Mouse (Mus musculus): Measurements from ENCODE around the gene Abcd3.

Gene Abcd3

DNA sequence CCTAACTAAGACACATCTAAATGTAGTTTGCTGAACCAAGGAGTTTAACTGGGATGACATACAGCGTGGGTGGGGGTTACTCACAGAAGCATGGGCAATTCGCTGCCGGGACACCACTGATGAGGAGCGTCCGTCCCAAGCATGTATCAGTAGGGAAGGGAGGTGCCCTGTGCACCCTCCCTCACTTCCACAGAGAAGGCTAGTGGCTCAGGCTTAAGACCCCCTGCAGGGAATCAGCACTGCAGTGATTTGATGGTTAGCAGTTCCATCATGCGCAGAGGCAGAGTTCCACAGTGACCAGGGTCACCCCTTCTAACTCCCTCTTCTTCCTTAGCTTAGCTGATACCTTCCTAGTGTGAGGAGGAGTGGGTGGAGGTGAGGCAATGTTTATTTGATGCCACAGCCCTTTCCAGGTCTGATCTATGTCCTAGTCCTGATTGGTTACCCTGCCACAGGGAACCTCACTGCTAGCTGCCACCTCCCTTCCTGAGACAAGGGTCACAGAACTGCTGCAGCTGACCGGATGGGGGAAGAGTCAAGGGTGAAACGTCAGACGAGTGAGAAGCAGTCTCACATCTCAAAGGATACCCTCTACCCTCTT is 76.3 kb downstream of the Abcd3 start:
- DNase-seq (ENCODE audit: inconsistent ontology term), result no peak

DNA sequence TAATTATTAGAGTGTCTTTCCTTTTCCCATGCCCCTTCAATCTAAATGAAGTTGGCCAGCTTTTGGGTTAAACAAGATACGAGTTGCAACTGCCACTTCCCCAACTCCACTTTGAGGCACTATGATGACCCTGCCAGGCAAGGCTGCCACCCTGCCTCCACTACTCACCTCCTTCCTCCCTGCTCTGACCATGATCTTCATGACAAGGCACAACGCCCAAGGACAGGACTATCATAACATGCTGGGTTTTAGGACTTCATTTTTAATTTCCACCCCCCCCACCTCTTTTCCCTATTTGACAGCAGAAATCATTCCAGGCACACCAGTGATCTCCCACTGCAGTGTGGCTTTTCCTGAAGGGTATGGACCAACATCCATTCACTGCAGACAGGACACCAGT is 77.2 kb downstream of the Abcd3 start:
- DNase-seq (ENCODE audit: inconsistent ontology term), result no peak

DNA sequence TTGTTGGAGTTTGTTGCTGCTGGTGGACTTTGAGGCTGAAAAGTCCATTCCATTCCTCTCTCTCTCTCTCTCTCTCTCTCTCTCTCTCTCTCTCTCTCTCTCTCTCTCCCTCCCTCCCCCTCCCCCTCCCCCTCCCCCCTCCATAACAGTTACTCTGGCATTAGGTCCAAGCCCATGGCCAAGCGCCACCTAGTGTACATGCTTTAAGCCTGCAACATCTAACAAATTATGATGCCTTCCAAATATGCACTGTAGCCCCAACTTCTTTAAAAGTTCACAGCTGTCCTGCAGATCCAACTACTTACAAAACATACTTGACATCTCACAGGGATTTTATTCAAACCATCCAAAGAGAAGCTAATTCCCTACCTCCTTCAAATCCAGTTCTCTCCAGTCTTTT is 77.6 kb downstream of the Abcd3 start:
- no peak for DNase-seq (ENCODE audit: inconsistent ontology term)

DNA sequence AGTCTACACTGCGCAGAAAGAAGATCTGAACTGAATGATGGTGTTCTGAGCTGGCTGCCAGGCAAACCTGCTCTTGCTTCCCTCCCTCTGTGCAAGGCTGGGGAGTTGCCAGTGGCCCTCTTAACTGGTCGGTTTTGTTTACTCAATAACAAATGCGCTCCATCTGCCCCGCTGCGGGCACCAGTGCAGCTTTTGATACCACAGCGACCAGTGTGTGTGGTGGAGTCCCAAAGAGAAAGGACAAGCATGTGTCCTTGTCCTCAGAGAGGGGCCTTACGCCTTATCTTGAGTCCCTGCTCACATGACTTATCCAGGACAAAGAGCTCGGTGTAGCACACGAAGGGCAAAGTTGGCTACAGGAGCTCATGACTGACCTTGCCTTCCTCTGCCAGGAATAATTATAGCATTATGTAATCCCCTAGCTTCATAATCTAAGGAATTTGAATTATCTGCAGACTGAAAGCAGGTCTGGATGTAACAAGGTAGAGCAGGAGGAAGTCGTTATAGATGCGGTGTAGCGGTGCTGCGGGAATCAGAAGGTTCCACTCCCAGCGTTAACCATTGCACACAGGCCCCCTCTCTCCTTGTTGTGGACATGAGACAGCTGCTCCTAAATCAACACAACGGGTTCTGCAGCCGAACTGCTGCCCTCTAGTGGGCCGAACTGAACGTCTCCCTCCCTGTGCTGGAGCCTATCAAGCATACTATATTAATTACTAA is 78.9 kb downstream of the Abcd3 start:
- peak; percentile 95 for DNase-seq (ENCODE audit: inconsistent ontology term)

DNA sequence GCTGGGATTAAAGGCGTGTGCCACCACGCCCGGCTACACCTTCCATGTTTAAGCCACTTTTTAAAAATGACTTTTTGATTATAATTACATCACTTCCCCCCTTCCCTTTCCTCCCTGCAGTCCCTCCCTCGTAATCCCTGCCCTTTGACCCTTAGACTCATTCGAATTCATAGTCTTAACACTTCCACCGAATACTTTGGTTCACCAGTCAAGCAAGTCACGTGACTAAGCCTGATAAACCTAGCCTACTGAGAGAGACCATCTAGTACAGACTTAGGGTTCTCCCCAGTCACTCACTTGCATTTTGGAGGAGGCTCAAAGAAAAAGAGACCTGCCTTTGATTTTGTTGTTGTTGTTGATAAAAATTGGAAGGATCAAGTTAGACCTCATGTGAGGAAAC is 79.6 kb downstream of the Abcd3 start:
- no peak for DNase-seq (ENCODE audit: inconsistent ontology term)

DNA sequence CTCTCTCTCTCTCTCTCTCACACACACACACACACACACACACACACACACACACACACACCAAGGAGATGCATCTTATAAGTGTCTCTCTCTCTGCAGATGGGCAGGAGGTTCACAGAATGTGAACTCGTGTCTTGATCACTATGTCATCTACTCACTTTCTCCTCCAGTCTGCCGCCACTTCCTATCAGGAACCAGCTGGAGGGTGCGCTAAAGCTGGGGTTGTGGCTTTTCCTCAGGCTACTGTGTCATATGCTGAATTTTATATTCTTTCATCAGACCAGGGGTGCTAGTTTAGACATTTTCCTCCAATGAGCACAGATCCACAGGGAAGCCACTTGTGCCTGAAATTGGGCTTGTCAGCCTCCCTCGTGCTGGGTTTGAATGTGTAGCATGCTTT is 85.4 kb downstream of the Abcd3 start:
- DNase-seq (ENCODE audit: inconsistent ontology term), result no peak

DNA sequence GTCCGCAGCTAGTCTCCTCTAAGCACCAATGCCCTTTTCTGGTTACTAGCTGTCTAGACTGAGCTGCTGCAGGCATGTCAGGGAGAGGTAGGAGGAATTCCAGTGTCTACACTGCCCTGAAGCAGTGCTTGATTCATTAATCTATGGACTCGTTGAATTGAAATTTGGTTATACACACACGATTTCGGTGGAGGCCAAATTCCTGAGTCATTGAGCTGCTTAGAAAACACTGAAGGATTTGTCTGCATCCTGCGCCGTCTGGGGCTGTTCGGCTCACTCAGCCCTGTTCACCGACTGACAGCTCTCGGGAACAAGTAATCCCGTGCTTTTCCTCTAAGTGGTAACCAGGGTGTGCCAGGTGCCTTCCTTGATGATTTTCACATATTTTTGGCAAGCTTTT is 89.5 kb downstream of the Abcd3 start:
- DNase-seq (ENCODE audit: inconsistent ontology term), result peak; percentile 73

DNA sequence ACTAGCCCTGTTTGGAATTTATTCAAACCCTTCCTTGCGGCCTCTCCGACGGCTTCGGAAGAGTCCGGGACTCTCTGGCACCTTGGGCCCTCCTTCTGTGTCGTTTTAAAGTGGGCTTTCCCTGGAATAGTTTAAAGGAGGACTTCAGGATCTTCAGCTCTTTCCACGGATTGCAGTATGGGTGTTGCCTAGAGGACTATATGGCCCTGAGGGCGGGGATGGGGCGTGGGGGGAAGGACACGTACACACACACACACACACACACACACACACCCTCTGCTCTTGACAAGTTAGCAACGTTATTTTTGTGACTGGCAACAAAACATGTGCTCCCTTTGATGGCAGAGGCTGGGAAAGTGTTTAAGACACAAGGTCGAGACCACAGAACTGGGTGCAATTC is 90.5 kb downstream of the Abcd3 start:
- no peak for DNase-seq (ENCODE audit: inconsistent ontology term)

DNA sequence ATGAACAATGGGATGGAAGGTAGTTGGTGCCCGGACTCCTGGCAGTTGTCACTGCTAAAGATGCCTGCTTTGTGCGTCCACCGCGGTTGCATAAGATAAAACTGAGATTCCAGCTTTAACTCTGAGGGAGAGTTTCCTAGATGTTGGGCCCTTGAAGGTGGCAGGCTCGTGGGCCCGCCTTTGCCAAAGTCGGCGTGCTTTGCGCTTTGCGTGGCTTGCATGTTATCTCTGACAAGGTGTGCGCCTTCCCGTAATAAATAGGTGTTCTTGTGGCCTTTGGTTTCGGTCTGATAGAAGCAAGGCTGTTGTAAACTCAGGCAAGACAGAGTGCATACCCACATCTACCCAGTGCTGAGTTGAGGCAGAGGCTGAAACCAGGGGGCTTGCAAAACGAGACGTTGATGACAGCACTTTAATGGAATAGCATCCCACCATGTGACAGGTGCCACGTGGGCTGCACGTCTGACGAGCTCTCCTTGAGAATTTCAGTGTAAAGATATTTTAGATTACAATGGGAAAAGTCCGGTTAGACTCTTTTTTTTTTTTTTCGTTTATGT is 91.1 kb downstream of the Abcd3 start:
- DNase-seq (ENCODE audit: inconsistent ontology term), result no peak

DNA sequence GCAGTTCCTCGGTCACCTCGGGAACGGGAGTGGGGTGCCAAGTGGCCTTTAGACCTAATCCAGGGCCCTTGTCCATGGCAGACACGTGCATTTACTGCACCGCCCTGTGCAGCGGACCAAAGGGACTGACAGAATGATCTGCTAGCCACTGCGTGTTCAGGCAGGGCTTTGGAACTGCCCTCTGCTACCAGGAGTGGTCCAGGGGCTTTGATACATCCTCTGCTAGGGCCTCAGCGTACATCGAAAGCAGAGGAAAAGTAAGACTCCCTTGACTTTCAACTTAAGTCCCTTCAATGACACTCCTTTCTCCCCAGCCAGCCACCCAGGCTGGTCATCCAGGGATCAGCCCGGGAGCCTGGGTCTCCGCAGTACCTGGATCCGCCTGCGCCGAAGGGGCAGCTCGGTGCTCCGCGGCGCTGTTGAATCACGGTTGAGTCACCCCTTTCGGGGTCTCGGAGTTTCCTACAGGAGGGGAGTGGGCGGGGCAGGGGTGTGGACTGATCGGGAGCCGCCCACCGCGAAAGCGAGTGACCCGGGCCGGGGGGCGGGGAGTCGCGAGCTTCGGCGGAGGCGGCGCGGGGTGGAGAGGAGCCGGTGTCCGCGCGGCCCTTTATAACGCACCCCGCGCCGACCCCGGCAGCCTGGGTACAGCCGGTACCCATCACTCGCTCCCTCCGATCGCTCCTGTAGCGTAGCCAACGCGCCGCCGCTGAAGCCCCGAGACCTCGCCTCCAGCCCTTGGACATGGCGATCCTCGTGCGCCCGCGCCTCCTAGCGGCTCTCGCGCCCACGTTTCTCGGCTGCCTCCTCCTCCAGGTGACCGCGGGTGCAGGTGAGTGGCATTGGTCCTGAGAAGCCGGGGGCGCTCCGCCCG is 91.9 kb downstream of the Abcd3 start, which contains the start of gene F3:
Gene F3, plus strand, starts transcription at position 567 of the 874 bp plus-strand sequence.
- peak; percentile 94 for DNase-seq (ENCODE audit: inconsistent ontology term)

DNA sequence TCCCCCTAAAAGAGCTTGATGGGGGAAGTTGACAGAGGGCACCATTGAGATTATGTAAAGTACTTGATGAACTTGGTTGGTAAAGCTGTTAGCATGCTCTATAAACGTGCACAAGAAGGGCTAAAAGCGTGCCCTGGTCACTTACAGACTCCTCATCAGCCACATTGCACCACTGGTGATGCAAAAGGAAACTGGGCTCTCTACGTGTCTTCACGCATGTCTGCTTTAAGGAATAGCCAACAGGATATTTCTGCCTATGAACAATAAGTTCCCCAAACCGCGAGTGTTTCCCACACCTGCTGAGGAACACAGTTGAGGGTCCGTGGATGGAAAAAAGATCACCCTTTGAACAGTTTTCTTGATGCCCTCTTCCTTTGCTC is 93.4 kb downstream of the Abcd3 start:
- no peak for DNase-seq (ENCODE audit: inconsistent ontology term)

DNA sequence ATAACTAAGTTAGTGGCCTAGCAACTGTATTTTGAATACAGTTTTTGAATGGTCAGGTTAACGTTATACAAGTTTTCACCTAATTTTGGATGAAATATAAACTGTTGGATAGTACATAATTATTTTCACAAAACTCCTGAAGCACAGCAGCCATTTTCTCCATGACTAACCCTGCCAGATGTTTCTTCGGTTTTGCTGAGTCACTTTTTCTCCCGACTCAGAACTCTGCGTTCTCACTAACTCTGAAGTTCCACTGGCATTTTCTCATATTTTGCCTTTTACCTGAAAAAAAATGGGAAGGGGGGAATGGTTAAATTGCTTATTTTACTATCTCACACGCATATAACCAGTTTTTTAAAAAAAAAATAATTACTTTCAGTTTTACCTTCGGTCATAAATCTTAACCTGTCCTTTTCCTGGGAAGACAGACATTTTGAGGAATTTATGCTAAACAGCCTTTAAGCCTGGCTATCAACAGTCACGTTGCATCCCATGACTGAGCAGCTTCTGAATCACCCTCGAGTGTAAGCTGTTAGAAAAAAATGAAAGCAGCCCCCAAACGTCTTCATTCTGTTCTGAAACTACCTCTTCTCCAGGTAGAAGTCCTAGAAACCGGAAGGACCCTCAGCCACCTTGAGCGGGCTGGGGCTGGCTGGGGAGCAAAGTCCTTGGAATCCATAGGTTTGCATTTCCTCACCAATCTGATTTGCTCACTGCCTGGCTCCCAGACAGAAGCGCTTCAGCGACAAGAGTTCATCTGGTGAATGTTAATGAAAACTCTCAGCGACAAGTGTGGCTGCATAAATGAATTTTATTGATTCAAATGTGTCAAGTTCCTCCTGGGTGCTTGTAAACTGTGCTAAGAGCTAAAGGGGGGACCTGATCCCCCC is 94.1 kb downstream of the Abcd3 start:
- no peak for DNase-seq (ENCODE audit: inconsistent ontology term)

DNA sequence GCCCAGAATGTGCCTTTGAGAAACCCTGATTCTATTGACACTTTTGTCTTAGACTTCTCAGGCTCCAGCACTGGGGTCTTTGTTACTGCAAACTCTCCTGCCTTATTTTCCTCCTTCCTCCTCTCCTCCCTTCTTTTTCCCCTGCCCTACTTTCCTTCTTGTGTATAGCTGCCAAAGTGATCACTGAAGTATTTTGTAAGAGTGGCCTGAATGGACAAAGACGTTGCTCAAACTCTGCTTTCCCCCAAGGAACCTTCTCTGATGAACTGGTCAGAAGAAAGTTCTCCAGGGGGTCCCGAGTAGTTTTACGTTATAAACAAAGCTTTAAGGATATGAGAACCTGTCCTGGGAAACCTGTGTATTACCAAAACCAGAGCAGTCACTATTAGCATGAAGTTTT is 95.4 kb downstream of the Abcd3 start:
- no peak for DNase-seq (ENCODE audit: inconsistent ontology term)

DNA sequence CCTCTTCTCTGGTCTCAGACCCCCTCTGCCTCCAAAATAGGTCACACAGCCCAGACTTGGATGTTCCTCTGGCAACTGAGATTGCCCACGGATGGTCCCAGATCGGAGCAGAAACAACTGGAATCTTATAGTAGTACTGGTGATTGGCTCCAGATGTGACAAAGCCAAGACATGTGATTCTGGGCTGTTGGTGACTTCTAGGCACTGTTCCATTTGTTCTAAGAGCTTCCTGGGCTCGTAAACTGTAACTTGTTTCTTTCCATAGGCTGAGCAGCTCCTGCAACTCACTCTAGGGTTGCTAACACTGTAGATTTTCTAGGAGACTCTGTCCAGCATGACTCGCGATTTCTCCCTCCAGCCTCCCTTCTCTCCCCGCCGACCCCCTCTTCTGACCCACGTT is 96.4 kb downstream of the Abcd3 start:
- no peak for DNase-seq (ENCODE audit: inconsistent ontology term)

DNA sequence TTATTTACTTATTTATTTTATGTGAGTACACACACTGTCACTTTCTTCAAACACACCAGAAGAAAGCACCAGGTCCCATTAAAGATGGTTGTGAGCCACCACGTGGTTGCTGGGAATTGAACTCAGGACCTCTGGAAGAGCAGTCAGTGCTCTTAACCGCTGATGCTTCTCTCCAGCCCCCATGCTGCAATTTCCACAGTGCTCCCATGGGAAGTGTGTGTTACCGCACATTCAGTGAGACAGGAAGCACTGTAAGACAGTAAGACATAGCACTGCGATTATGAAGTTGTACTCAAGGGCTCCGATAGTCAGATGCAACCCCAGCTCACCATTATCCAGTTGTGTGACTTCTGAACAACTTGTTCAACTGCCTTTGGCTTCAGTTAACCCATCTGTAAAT is 98.6 kb downstream of the Abcd3 start:
- DNase-seq (ENCODE audit: inconsistent ontology term), result no peak

DNA sequence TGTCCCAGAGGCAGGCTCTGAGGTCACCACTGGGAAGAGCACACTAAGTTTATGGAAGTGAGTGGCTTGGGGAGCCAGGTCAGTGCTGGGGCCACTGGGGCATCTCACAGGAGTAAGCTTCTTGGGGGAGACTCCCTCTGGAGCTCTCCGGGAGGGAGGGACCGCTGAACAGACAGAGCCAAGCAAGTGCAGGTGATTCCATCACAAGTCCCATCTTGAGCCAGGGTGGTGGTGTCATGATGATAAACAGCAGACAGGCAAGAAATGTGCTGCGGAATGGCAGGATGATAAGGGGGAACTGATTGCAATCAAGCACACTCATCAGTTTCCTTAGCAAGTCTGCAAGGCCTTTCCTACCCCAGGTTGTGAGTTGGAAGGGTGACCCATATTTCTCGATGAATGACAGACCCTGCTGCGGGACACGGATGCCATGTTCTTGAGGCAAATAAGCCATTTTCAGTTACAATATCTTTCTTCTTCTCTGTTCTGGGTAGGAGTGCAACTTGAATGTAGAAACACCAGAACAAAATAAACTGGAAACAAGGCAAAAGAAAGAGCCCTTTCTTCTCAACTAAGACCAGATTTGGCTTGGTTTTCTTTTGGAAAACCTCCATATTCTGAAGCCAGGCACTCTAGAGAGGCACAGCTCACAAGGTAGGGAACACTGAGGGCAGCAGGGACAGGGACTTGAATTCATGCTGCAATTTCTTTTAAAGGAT is 99.2 kb downstream of the Abcd3 start:
- DNase-seq (ENCODE audit: inconsistent ontology term), result no peak

DNA sequence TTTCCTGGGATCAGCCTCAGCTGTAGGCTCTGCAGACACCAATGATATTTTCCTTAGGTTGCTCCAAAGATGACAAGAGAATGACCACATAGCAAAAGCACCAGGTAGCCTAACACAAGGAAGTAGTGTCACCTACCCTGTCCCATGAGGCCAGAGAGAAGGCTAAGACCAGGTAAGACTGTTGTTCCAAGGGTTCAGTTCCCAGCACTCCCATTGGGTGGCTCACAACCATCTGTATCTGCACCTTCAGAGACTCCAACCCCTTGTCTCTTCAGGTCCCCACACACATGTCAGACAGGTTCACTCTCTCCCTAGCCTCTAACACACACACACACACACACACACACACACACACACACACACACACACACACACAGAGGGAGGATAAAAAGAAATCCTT is 99.8 kb downstream of the Abcd3 start:
- DNase-seq (ENCODE audit: inconsistent ontology term), result no peak

DNA sequence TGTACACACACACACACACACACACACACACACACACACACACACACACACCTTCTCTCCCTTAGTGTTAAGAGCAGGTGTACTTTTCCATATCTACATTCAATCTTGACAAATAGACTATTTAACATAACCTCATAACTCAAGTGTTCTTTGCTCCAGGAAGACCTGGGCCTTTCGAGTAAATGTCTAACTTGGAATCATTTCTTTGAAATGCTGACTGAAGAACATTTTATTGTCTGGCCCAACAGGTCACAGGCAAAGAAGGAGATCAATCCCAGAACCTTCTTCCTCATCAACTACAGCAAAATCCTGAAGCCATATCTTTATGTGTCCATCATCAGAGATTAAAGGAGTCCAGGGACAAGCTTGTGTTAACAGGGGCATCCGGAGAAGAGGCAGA is 100.6 kb downstream of the Abcd3 start:
- no peak for DNase-seq (ENCODE audit: inconsistent ontology term)

DNA sequence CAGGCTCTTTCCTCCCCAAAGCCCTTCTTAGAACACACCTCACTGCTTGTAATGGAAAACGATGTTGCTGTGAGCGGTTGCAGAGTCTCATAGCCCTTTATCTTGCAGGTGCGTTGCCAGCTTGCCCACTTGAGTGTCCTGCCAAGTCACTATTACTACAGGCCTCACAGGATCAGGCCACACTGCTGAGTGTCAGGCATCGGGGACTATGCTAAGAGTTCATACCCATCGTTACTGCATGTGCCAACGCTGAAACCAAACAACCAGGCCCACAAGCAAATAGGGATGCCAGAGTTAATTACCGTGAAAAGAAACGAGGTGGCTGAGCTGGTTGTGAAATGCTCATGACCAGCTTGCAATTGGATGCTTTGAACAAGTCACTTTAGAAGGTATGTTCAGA is 101.3 kb downstream of the Abcd3 start:
- DNase-seq (ENCODE audit: inconsistent ontology term), result peak; percentile 80

DNA sequence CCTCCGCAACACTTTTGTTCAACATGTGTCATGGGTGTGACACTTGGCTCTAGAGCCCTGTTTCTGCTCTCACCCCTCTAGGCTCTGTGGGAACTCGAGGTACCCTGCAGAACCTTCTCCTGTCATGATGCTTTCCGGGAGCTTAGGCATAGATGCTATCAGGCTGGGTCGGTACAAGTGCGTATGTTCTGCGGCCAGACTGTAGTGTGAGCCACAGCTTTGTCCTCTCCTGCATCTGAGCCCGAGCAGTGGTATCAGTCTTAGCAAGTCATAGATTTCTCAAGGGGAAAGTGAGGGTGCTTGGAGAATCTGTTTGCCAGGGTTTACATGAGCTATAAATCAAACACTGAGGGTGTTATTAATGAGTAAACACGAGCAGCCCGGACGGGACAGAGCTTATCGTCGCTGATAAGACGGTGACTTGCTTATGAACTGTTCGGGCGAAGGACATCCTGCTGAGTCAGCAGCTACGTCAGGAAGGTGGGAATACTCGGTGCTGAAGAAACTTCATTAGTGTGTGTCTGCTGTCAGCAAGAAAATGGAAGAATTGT is 101.9 kb downstream of the Abcd3 start:
- no peak for DNase-seq (ENCODE audit: inconsistent ontology term)

DNA sequence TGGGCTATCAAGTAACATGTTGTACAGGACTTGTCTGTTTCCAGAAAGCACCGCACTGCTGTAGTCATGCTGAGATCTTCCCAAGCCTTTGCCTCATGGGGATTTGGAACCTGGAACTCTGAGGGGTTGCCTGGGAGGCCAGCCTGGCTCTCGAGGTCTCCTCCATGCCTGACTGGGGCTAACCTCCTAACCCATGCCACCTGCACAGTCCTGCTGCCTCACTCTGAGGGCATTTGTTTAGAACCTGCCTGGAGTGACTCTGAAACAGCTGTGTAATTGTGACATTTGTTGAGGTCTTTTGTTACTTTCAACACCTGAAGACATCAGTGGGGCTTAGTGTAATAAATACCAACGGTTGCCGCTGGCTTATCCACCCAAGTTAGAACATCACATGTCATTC is 102.9 kb downstream of the Abcd3 start:
- no peak for DNase-seq (ENCODE audit: inconsistent ontology term)
